Mouse (Mus musculus) embryonic facial prominence, embryonic 11.5 days (tissue): ENCODE measurements around the gene Bcl3. TPM values are rescaled to one million over a fixed set of nuclear protein-coding genes. Genes with fewer than 3 reads are reported as not detected.

ENCODE experiments used
- ATAC-seq: fragments of 200-750 bp; cut with Nextera tagmentation; replicated peaks from 2 replicates; pipeline ENCODE4 v1.8.0; 2017; ENCODE audit warnings: low read depth; ENCODE audit not compliant: insufficient number of reproducible peaks, low FRiP score, low TSS enrichment
- DNase-seq: peaks from one replicate; pipeline ENCODE4 v3.0.0-alpha.2; 2015; ENCODE audit warnings: low spot score
- H3K27ac ChIP-seq: fragments of 300-500 bp; sonication (generic); replicated peaks from 2 replicates; pipeline ENCODE4 v1.5.1; 2014; ENCODE audit warnings: mild to moderate bottlenecking, low read depth, low read length, control low read depth
- H3K27me3 ChIP-seq: fragments of 300-500 bp; sonication (generic); 2 replicates; pipeline ENCODE4 v1.6.1; 2014; ENCODE audit warnings: mild to moderate bottlenecking, low read length, moderate library complexity, mixed read lengths; ENCODE audit not compliant: control insufficient read depth, insufficient read depth
- H3K36me3 ChIP-seq: fragments of 300-500 bp; sonication (generic); replicated peaks from 2 replicates; pipeline ENCODE4 v1.6.1; 2014; ENCODE audit warnings: low read depth, mild to moderate bottlenecking, low read length, moderate library complexity, mixed read lengths; ENCODE audit not compliant: control insufficient read depth, insufficient read depth
- H3K4me1 ChIP-seq: fragments of 300-500 bp; sonication (generic); 2 replicates; pipeline ENCODE4 v1.6.1; 2014; ENCODE audit warnings: low read length, mixed read lengths; ENCODE audit not compliant: control insufficient read depth, insufficient read depth
- H3K4me2 ChIP-seq: fragments of 300-500 bp; sonication (generic); 2 replicates; pipeline ENCODE4 v1.6.1; 2014; ENCODE audit warnings: low read depth, mild to moderate bottlenecking, control low read depth, low read length, moderate library complexity
- H3K4me3 ChIP-seq: fragments of 300-500 bp; sonication (generic); 2 replicates; pipeline ENCODE4 v1.5.1; 2014; ENCODE audit warnings: low read depth, low read length, control low read depth
- H3K9ac ChIP-seq: fragments of 300-500 bp; sonication (generic); replicated peaks from 2 replicates; pipeline ENCODE4 v1.6.1; 2014; ENCODE audit warnings: mild to moderate bottlenecking, control low read depth, low read length
- H3K9me3 ChIP-seq: fragments of 300-500 bp; sonication (generic); replicated peaks from 2 replicates; pipeline ENCODE4 v1.6.1; 2016; ENCODE audit warnings: mild to moderate bottlenecking, low read length, inconsistent platforms, mixed read lengths; ENCODE audit not compliant: control insufficient read depth
- WGBS: fragments of 180-500 bp; shearing (Covaris S2); extraction: QIAGEN DNeasy Blood & Tissue Kit; methylation state at CpG from one replicate; pipeline ENCODE4 v1.1.7; 2014; 5-methylcytosine and 5-hydroxymethylcytosine counted together
- polyA plus RNA-seq: library from polyadenylated mRNA; unstranded; fragments of >200 nt; fragmentation: Nextera tagmentation; extraction: Ambion mirVana; gene quantifications from 2 replicates; pipeline ENCODE4 v1.2.1, GENCODE M21; 2014

Bcl3 gene
- polyA plus RNA-seq, 1 experiment from 2014 or later = 1.4 TPM

GRCm38 (mm10) chr7:19829694-19830093 lies 7.1 kb upstream of the Bcl3 start:
- Histone ChIP-seq H3K9ac (no peak overlapping the region), H3K4me3 (no peak overlapping the region), H3K9me3 (no peaks in the 10 kb centered on the region), H3K4me1 (no peaks in the 10 kb centered on the region), H3K4me2 (no peak overlapping the region), H3K27ac (no peak overlapping the region), H3K27me3 (no peaks in the 10 kb centered on the region), H3K36me3 (no peaks in the 10 kb centered on the region)
- WGBS = 80% methylated on average over 3 of the region's 3 CpGs
- no peak for ATAC-seq
- no peak for DNase-seq

GRCm38 (mm10) chr7:19826756-19827155 lies 4.2 kb upstream of the Bcl3 start:
- H3K27me3 ChIP-seq = peaks cover 8% of the 10 kb centered on the region
- 39% methylated on average over 6 of the region's 6 CpGs for WGBS

GRCm38 (mm10) chr7:19824182-19824973 lies 1.8 kb upstream of the Bcl3 start:
- ATAC-seq = peak; percentile 80
- H3K4me1 ChIP-seq = peaks cover 8% of the 10 kb centered on the region; the same call in 1 of the 2 replicates
- H3K27ac ChIP-seq = peak overlapping the region; percentile 83
- H3K27me3 ChIP-seq = peaks cover 14% of the 10 kb centered on the region
- DNase-seq = peak; percentile 90
- no peak overlapping the region for H3K4me3 ChIP-seq
- H3K4me2 ChIP-seq = peak overlapping the region; percentile 23; the same call in 1 of the 2 replicates
- no peaks in the 10 kb centered on the region for H3K36me3 ChIP-seq
- WGBS = 23% methylated on average over 26 of the region's 26 CpGs
- H3K9ac ChIP-seq = 0 out of 2 replicates have a peak overlapping the region, but pooled peaks have one; percentile 15
- H3K9me3 ChIP-seq = no peaks in the 10 kb centered on the region

More at GRCm38 (mm10) chr7:19826756-19827155, 4.2 kb upstream of the Bcl3 start:
- Histone ChIP-seq H3K27ac (no peak overlapping the region), H3K9me3 (no peaks in the 10 kb centered on the region), H3K4me1 (peaks cover 8% of the 10 kb centered on the region; the same call in 1 of the 2 replicates), H3K4me2 (no peak overlapping the region), H3K9ac (no peak overlapping the region), H3K4me3 (no peak overlapping the region), H3K36me3 (no peaks in the 10 kb centered on the region)
- DNase-seq = no peak
- ATAC-seq = no peak

DNA sequence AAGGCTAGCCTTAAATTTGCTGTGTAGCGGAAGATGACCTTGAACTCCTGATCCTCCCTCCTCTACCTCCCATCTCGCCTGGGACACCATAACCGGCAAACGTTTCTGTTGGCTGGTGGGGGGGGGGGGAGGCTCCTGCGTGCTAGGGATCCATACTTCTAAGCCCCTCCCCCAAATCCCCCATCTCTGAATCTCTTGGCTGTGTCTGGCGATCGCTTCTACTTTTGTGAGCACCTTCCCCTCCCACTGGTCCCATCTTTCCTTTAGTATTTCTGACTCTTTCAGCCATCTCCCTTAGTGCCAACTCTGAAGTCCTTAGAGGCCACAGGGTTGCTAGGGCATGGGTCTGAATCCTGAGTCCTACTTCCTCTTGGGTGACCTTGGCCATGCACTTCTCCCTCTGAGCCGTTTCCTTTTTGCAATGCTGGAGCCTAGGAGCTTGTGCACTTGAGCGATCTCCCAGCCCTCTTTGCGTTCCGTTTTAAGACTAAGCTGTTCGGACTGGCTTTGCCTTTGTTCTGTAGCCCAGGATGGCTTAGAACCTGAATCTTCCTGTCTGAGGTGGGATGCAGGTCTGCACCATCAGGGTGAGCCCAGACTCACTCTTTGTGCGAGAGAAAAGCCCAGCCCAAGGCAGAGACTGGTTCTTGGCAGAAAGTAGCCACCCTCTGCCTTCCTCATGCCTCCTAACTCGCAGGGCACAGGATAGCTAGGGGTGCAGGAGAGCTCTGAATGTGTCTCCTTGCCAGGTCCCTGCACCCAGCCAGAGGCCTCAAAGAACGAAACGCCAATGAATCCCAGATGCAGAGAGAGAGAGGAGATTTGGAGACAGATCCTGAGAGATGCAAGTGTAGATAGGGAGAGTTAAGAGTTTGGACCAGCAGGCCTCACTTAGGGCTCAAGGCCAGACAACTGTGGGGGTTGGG lies 949 bp upstream of the Bcl3 start:
- Histone ChIP-seq H3K27me3 (peaks cover 14% of the 10 kb centered on the region), H3K9me3 (no peaks in the 10 kb centered on the region), H3K9ac (peak overlapping the region; percentile 15; the same call in 1 of the 2 replicates), H3K4me2 (peak overlapping the region; percentile 23; the same call in 1 of the 2 replicates), H3K36me3 (no peaks in the 10 kb centered on the region), H3K4me3 (no peak overlapping the region), H3K4me1 (peaks cover 8% of the 10 kb centered on the region; the same call in 1 of the 2 replicates), H3K27ac (peak overlapping the region; percentile 83)
- WGBS = 17% methylated on average over 16 of the region's 16 CpGs
- DNase-seq = no peak
- ATAC-seq = no peak

GRCm38 (mm10) chr7:19822193-19822592 lies 377 bp downstream of the Bcl3 start:
- Histone ChIP-seq H3K4me2 (peak overlapping the region; percentile 77), H3K9ac (peak overlapping the region; percentile 64), H3K27me3 (peaks cover 14% of the 10 kb centered on the region), H3K4me3 (peak overlapping the region; percentile 38), H3K9me3 (no peaks in the 10 kb centered on the region), H3K36me3 (no peaks in the 10 kb centered on the region), H3K4me1 (peaks cover 9% of the 10 kb centered on the region; the same call in 1 of the 2 replicates), H3K27ac (no peak overlapping the region)
- WGBS = 4% methylated on average over 20 of the region's 20 CpGs
- DNase-seq (no peak), ATAC-seq (no peak)

DNA sequence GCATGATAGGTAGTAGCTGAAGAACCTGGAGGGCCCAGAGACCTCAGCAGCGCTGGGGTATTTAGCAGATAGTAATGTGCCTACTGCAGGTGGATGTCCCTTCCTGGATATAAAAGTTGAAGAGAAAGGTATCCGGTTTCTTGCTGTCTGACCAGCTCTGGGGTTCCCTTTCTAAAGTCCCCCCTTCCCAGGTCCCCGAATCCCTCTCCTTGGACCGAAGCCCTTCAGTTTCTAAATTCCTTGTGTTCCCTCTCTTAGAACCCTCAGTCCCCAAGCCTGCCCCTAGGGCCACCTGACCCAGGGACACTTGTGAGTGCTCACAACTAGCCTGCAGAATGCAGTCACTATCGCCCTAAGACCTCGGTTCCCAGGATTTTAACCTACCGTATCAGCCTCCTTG lies 937 bp downstream of the Bcl3 start:
- no peak for ATAC-seq
- Histone ChIP-seq H3K36me3 (no peaks in the 10 kb centered on the region), H3K9ac (no peak overlapping the region), H3K4me2 (no peak overlapping the region), H3K4me1 (peaks cover 15% of the 10 kb centered on the region), H3K9me3 (no peaks in the 10 kb centered on the region), H3K27me3 (peaks cover 14% of the 10 kb centered on the region), H3K27ac (no peak overlapping the region), H3K4me3 (no peak overlapping the region)
- 50% methylated on average over 7 of the region's 7 CpGs for WGBS
- no peak for DNase-seq

DNA sequence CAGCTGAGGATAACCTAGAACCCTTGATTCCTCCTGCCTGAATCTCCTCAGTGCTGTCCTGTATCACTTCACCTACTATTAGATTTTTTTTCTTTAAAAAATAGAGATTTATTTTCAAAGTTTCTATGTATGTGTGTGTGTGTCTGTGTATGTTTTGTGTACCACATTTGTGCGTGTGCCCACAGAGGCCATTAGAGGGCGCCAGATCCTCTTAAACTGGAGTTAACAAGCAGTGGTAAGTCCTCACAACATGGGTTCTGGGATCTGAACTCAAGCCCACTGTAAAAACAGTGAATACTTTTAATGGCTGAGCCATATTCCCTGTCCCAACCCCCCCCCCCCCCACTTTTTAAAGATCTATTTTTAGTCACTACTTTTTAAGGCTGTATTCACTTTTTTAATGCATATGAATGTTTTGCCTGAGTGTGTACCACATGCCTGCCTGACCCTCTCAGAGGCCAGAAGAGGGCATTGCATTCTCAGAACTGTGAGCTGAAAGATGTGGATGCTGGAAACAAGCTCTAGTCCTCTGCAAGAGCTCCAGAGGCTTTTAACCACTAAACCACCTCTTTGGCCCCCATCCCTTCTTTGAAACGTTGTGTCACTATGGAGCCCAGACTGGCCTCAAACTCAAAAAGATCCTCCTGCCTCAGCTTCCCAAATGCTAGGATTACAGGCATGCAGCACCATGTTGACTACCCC lies 2.1 kb downstream of the Bcl3 start:
- Histone ChIP-seq H3K27me3 (peaks cover 14% of the 10 kb centered on the region), H3K4me2 (no peak overlapping the region), H3K4me1 (peaks cover 16% of the 10 kb centered on the region), H3K27ac (no peak overlapping the region), H3K4me3 (no peak overlapping the region), H3K36me3 (no peaks in the 10 kb centered on the region), H3K9ac (no peak overlapping the region), H3K9me3 (no peaks in the 10 kb centered on the region)
- DNase-seq = no peak
- ATAC-seq = no peak
- 72% methylated on average over 3 of the region's 3 CpGs for WGBS
